Mouse (Mus musculus): ENCODE results near the gene Arrdc2.

Gene Arrdc2

GRCm38 (mm10) chr8:70787051-70787445 is 52.5 kb downstream of the Arrdc2 start:
- DNase-seq (ENCODE audit: low read depth), result no peak

GRCm38 (mm10) chr8:70786291-70787050 is 53.0 kb downstream of the Arrdc2 start:
- no peak for DNase-seq (ENCODE audit: low read depth)

Measured in induced T-regulatory cell, adult 2 months (primary cell).